Mouse (Mus musculus): Measurements from ENCODE around the gene Tmem246.

The Tmem246 gene

GRCm38 (mm10) chr4:49597183-49598100, at the start of gene Tmem246:
Gene Tmem246, minus strand, starts transcription at chr4:49597876.
- in situ Hi-C loops (cut with MboI, MseI), result no loop called here

DNA sequence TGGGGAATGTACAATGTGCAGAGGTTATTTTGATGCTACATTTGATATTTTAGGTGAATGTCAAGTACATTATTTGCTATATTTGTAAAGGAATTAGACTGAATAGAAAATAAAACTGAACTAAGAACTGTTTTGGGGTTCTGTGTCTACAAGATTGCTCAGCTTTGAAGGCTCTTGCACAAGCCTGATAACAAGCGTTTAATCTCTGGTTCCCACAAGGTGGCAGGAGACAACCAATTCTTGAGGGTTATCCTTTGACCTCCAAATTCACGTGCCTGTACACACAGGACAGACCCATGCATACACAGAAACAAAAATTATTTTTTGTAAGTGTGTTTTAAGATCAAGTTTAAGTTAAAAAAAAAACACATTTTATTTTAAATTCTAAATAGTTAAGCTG, 42.2 kb upstream of the Tmem246 start:
- in situ Hi-C loops (cut with MboI, MseI), result loop anchor here (10.0 to 25.0 kb wide), 3 partner anchors 1165 to 1353 kb away; partner anchors contain the start of genes Tex10 (in 2 of the 2), Erp44 (in 1 of the 2) and Invs (in 1 of the 2)

GRCm38 (mm10) chr4:49637821-49638220, 40.1 kb upstream of the Tmem246 start:
- in situ Hi-C loops (cut with MboI, MseI), result loop anchor here (10.0 to 25.0 kb wide), 3 partner anchors 1163 to 1351 kb away; partner anchors contain the start of genes Tex10 (in 2 of the 2), Erp44 (in 1 of the 2) and Invs (in 1 of the 2)

- in situ Hi-C loops (cut with MboI, MseI), result loop anchor here (5.0 to 25.0 kb wide), 4 partner anchors 110 to 1345 kb away; partner anchors contain the start of genes Tex10 (in 2 of the 2), Erp44 (in 1 of the 2), Invs (in 1 of the 2) and Mrpl50 (in 1 of the 2)
These were observed 34.4 kb upstream of the Tmem246 start for GRCm38 (mm10) chr4:49632139-49632481.

GRCm38 (mm10) chr4:49631319-49632138, 33.9 kb upstream of the Tmem246 start, which contains the start of gene Rnf20:
Gene Rnf20, plus strand, starts transcription at chr4:49632006.
- in situ Hi-C loops (cut with MboI, MseI), result loop anchor here (5.0 to 25.0 kb wide), 4 partner anchors 109 to 1344 kb away; partner anchors contain the start of genes Tex10 (in 2 of the 2), Erp44 (in 1 of the 2), Invs (in 1 of the 2) and Mrpl50 (in 1 of the 2)

- in situ Hi-C loops (cut with MboI, MseI), result loop anchor here (5.0 to 25.0 kb wide), 4 partner anchors 62 to 1342 kb away; partner anchors contain the start of genes Erp44 (in 1 of the 2), Invs (in 1 of the 2) and Tex10 (in 1 of the 2)
These were observed 31.3 kb upstream of the Tmem246 start for GRCm38 (mm10) chr4:49628941-49629340.

DNA sequence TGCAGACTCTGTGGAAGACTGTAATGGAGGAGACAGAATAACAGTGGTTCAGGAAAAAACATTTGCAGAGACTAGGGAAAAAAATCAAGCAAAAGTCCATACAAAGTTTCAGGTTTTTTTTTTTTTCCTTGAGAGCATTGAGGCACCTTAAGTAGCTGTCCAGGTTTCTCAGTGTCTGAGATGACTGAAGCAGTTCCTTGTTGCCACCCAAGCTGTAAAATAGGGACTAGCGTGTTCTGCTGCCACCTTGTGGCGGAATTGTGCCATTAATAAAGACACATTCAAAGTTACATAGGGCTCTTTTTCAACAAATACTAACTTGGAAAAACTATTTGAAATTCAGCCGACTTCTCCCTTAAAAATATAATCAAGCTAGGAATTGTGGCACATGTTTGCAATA, 29.3 kb upstream of the Tmem246 start:
- in situ Hi-C loops (cut with MboI, MseI), result loop anchor here (5.0 to 25.0 kb wide), 4 partner anchors 60 to 1340 kb away; partner anchors contain the start of genes Erp44 (in 1 of the 2), Invs (in 1 of the 2) and Tex10 (in 1 of the 2)

DNA sequence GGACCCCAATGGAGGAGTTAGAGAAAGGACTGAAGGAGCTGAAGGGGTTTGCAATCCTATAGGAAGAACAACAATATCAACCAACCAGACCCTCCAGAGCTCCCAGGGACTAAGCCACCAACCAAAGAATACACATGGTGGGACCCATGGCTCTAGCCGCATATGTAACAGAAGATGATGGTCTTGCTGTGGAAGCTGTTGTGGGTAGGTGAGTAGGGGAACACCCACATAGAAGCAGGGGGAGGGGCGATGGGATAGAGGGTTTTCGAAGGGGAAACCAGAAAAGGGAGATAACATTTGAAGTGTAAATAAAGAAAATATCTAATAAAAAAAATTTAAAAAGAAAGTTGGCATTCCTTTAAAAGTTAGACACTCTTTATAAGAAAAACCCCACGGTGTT, 27.3 kb upstream of the Tmem246 start:
- in situ Hi-C loops (cut with MboI, MseI), result loop anchor here (5.0 to 25.0 kb wide), 5 partner anchors 48 to 1338 kb away; partner anchors contain the start of genes Erp44 (in 1 of the 2), Invs (in 1 of the 2) and Tex10 (in 1 of the 2)

GRCm38 (mm10) chr4:49623916-49624315, 26.2 kb upstream of the Tmem246 start:
- in situ Hi-C loops (cut with MboI, MseI), result loop anchor here in 1 of 2 experiments (5.0 kb wide), 1 partner anchor 47 kb away; no protein-coding TSS in a partner anchor

GRCm38 (mm10) chr4:49622272-49622671, 24.6 kb upstream of the Tmem246 start:
- in situ Hi-C loops (cut with MboI, MseI), result loop anchor here in 1 of 2 experiments (5.0 kb wide), 1 partner anchor 45 kb away; no protein-coding TSS in a partner anchor

DNA sequence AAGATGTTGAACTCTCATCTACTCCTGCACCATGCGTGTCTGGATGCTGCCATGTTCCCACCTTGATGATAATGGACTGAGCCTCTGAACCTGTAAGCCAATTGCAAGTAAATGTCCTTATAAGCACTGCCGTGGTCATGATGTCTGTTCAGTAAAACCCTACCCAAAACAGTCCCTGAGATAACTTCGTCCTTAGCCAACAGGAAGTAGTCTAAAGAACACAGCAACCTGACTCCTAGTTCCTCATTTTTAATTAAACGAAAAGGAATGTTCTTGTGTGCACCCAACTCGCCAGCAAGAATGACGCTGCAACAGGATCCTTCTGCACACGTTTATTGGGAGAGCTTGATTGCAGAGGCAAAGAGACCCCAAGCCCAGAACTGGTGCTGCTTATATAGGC, 22.2 kb upstream of the Tmem246 start:
- in situ Hi-C loops (cut with MboI, MseI), result loop anchor here in 1 of 2 experiments (5.0 kb wide), 1 partner anchor 43 kb away; no protein-coding TSS in a partner anchor

DNA sequence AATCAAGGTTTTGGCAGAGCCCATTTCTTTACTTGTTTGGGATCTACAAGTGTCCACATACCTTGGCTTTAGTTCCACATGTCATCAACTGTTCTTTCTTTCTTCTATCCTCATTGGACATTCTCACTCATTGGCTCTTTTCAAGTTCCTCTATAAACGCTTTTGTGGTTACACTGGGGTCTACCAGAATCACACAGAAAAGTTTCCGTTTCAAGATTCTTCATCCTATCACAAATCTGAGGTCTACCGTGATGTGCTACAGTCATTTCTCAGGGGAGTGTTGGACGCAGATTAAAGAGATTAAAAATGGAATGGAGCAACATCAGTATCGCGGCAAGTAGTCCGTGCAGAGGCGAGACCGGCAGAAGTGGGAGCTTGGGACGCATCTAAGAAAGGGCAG, 19.2 kb upstream of the Tmem246 start:
- in situ Hi-C loops (cut with MboI, MseI), result no loop called here

DNA sequence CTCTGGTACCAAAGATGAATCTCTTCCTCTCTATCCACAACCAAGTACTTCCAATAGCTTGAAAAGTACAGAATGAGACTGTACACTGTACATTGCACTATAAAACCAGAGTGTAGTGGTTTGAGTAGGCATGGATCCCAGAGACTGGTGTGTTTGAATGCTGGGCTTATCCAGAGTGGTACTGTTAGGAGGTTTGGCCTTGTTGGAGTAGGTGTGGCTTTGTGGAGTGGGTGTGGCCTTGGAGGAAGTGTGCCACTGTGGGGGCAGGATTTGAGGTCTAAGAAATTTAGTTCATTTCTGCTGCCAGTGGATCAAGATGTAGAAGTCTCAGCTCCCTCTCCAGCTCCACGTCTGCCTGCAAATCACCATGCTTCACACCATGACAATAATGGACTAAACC, 7.8 kb upstream of the Tmem246 start:
- in situ Hi-C loops (cut with MboI, MseI), result loop anchor here in 1 of 2 experiments (5.0 kb wide), 1 partner anchor 837 kb away; no protein-coding TSS in a partner anchor

DNA sequence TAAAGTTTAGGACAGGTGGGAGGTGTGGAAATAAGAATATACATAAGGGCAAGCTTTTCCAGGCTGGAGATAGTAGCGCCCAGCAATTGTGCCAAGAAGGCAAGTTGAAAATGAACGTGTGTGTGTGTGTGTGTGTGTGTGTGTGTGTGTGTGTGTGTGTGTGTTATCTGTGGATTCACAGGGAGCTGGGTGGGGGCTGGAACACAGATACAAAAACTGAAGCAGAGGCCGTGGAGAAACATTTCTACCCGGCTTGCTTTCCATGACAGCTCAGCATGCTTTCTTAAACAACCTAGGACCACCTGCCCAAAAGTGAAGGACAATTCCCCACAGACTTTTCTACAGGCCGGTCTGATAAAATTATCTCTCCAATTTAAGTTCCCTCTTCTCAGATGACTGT, 6.9 kb upstream of the Tmem246 start:
- in situ Hi-C loops (cut with MboI, MseI), result loop anchor here in 1 of 2 experiments (5.0 kb wide), 1 partner anchor 838 kb away; no protein-coding TSS in a partner anchor

- in situ Hi-C loops (cut with MboI, MseI), result no loop called here
These were observed 6.4 kb upstream of the Tmem246 start for GRCm38 (mm10) chr4:49604016-49604546.

DNA sequence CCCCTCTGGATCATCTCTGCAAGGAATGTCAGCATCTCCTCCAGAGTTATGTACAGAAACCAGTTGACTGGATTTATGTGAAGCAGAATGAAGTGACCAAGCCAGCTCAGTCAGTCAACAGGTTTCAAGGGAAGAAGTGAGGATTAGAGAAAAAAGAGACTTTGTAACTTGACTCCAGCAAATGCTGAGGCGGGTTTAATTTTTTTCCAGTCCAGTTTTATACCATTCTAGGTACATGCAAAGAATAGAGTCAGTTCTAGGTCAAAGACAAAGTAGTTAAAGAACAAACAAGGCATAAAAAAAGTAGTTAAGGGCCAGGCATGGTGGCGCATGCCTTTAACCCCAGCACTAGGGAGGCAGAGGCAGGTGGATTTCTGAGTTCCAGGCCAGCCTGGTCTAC, 5.5 kb upstream of the Tmem246 start:
- in situ Hi-C loops (cut with MboI, MseI), result no loop called here

DNA sequence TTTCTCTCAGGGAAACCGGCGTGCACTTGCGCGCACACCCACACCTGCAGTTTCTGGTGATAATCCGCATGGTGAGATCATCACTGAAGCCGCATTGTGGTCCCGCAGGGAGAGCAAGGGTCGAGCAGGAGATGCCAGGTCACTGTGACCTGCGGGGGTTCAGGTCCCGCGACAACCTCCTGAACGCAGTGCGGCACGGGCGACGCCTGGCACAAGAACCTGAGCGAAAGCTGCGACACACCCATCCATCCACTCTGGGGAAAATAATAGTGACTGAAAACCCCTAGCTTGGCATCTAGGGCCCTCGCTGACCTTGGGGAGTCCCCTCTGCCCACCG, 862 bp downstream of the Tmem246 start:
- in situ Hi-C loops (cut with MboI, MseI), result no loop called here

DNA sequence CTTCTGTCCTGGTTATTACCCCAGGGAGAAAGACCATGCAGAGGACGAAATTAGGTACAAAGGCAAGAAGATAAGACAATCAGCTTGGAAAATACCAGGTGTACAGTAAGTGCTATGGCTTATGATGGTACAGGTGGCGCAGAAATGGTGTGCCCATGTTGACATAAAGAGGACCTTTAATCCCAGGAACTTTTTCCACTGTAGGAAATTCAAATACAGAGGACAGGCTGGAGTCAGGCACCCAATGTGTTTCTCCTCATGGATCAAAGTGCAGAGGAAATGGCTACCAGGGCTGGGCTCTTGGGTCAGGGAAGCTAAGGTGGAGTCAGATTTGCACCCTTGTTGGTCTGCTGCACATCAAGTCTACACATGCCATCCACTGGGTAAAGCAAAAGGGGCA, 7.5 kb downstream of the Tmem246 start:
- in situ Hi-C loops (cut with MboI, MseI), result no loop called here

- in situ Hi-C loops (cut with MboI, MseI), result no loop called here
These were observed 10.9 kb downstream of the Tmem246 start for GRCm38 (mm10) chr4:49586811-49587210.

DNA sequence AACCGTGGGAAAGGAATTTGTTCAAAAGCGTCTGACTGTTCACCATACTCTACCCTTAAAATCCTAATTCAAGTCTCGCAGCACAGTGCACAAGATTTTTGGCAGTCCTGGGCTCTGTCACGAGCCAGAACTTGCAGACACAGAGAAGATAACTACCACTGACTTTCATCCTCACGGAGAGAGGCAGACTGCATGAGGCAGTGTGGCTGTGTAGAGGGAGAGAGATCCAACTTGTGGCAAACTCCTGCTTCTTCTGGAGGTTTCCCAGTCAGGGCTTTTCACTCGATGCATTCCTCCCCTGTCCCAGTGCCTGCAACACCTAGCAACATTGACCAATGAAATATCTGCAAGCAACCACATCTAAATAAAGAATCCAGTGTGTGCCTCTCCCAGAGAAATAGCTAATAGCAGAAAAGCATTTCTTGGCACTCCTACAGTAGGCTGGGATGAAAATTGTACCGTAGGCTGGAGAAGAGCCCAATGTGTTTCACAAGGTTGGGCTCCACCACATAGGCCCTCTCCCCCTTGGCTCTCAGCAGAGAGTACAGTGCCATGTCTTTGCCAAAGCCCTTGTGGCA, 12.1 kb downstream of the Tmem246 start:
- in situ Hi-C loops (cut with MboI, MseI), result no loop called here

Measured in T-helper 17 cell (primary cell).